Mouse (Mus musculus) sigmoid colon, adult 10 weeks (tissue): ENCODE measurements around the gene Dact2. TPM values are rescaled to one million over a fixed set of nuclear protein-coding genes. Genes with fewer than 3 reads are reported as not detected.

Experiments used
- polyA plus RNA-seq: library from polyadenylated mRNA; stranded (reverse); fragments of 350-450 nt; fragmentation: Illumina TruSeq; extraction: RNeasy Lipid Tissue Mini Kit (QIAGEN cat#74804); gene quantifications from one replicate; pipeline ENCODE4 v1.2.3, GENCODE M21; 2014; ENCODE audit warnings: low read depth, low replicate concordance

Dact2 gene
- polyA plus RNA-seq = 0.28 TPM

GRCm38 (mm10) chr17:14204061-14204460 lies at the start of gene Dact2:
Gene Dact2, minus strand, starts transcription at chr17:14204304.

Other genes with a start within 250 kb of the Dact2 start
- gene Gm7356, start 200.6 kb downstream of the Dact2 start, polyA plus RNA-seq = not detected
- gene Gm7358, start 144.8 kb downstream of the Dact2 start, polyA plus RNA-seq = not detected
- 16.7 TPM for gene Smoc2, start 75.2 kb upstream of the Dact2 start, polyA plus RNA-seq